Mouse (Mus musculus): ENCODE measurements around the gene Rbpms2.

DNA sequence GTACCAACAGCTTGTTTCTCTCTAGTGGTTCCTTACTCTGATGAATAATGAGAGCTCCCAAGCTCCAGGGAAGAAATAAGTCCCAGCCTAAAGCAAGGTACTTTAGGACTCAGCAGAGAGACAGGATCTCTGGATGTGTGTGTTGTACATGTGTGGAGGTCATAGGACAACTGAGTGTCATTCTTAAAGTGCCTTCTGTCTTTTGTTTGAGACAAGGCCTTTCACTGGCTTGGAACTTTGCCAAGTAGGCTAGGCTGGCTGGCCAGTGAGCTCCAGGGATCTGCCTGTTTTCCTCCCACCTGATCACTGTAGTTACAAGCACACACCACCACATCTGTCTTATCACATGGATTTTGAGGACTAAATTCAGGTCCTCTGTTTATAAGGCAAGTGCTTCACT lies 66.9 kb downstream of the Rbpms2 start:
- TF ChIP-seq CTCF (IDR thresholded peaks at IDR 0.05; ENCODE audit: low read depth, low read length) (no peak), GATA1 (IDR thresholded peaks at IDR 0.05; ENCODE audit: borderline replicate concordance, low read length) (no peak), TAL1 (conservative IDR thresholded peaks at IDR 0.05; ENCODE audit: low read depth, low read length) (no peak), GATA2 (IDR thresholded peaks at IDR 0.05; ENCODE audit: borderline replicate concordance, low read depth, low read length) (no peak)
